Comparison of ENCODE assay signal across 8 mouse cellular contexts in genomic region chr3:144692052-144692451, GRCm38 (mm10). TPM values are rescaled to one million over a fixed set of nuclear protein-coding genes. Genes with fewer than 3 reads are reported as not detected.
DNase-seq lines count a peak whose midpoint lies in the region; ATAC-seq and TF ChIP-seq lines count a peak whose summit lies in the region.

No protein-coding gene starts in this region.

- H3K27ac ChIP-seq in kidney, postnatal 0 days = no peak overlapping the region
- H3K27ac ChIP-seq in kidney, embryonic 14.5 days (ENCODE audit: low read depth, low read length) = no peak overlapping the region
- H3K27ac ChIP-seq in forebrain, embryonic 14.5 days (ENCODE audit: low read depth, low read length) = no peak overlapping the region
- H3K27ac ChIP-seq in midbrain, embryonic 15.5 days = no peak overlapping the region
- no peak overlapping the region for H3K27ac ChIP-seq in heart, embryonic 12.5 days (ENCODE audit: poor library complexity, severe bottlenecking)

- no peaks in the 10 kb centered on the region for H3K27me3 ChIP-seq in kidney, postnatal 0 days (ENCODE audit: insufficient read depth, low read length)
- H3K27me3 ChIP-seq in kidney, embryonic 14.5 days (ENCODE audit: control insufficient read depth, insufficient read depth, low read length) = no peaks in the 10 kb centered on the region
- H3K27me3 ChIP-seq in forebrain, embryonic 14.5 days (replicated peaks; ENCODE audit: control insufficient read depth, insufficient read depth, low read length) = no peaks in the 10 kb centered on the region
- no peaks in the 10 kb centered on the region for H3K27me3 ChIP-seq in midbrain, embryonic 15.5 days (replicated peaks)
- no peaks in the 10 kb centered on the region for H3K27me3 ChIP-seq in heart, embryonic 12.5 days (replicated peaks)

- no peak overlapping the region for H3K4me2 ChIP-seq in kidney, postnatal 0 days (ENCODE audit: low read length)
- no peak overlapping the region for H3K4me2 ChIP-seq in kidney, embryonic 14.5 days (replicated peaks; ENCODE audit: low read depth, low read length)
- H3K4me2 ChIP-seq in forebrain, embryonic 14.5 days (ENCODE audit: low read length) = no peak overlapping the region
- no peak overlapping the region for H3K4me2 ChIP-seq in midbrain, embryonic 15.5 days
- no peak overlapping the region for H3K4me2 ChIP-seq in heart, embryonic 12.5 days

- peak; percentile 76 for TF ChIP-seq CTCF in kidney, postnatal 0 days (IDR thresholded peaks at IDR 0.05; ENCODE audit: low read depth)

- DNase-seq in kidney, postnatal 0 days (ENCODE audit: low spot score) = peak; percentile 82
- peak; percentile 67 for DNase-seq in MN1 (ENCODE audit: low spot score)
- peak; percentile 82 for DNase-seq in forebrain, embryonic 14.5 days (ENCODE audit: low spot score)
- no peak for DNase-seq in thymus, postnatal 14 days
- no peak for DNase-seq in left cerebral cortex, adult 11 months (ENCODE audit: low spot score)

- H3K9ac ChIP-seq in kidney, postnatal 0 days (ENCODE audit: low read depth, low read length) = no peak overlapping the region
- H3K9ac ChIP-seq in kidney, embryonic 14.5 days (ENCODE audit: low read depth, low read length) = no peak overlapping the region
- no peak overlapping the region for H3K9ac ChIP-seq in forebrain, embryonic 14.5 days (ENCODE audit: low read length)
- no peak overlapping the region for H3K9ac ChIP-seq in midbrain, embryonic 15.5 days
- no peak overlapping the region for H3K9ac ChIP-seq in heart, embryonic 12.5 days

- ATAC-seq in kidney, postnatal 0 days (replicated peaks; ENCODE audit: low FRiP score, low read depth) = no peak
- no peak for ATAC-seq in kidney, embryonic 14.5 days (ENCODE audit: low FRiP score, low TSS enrichment)
- ATAC-seq in forebrain, embryonic 14.5 days = peak; percentile 61
- peak; percentile 72 for ATAC-seq in midbrain, embryonic 15.5 days (replicated peaks)
- no peak for ATAC-seq in heart, embryonic 12.5 days (ENCODE audit: insufficient number of reproducible peaks, low FRiP score)

- H3K9me3 ChIP-seq in kidney, postnatal 0 days (replicated peaks; ENCODE audit: low read length) = no peaks in the 10 kb centered on the region
- no peaks in the 10 kb centered on the region for H3K9me3 ChIP-seq in kidney, embryonic 14.5 days (ENCODE audit: control insufficient read depth, low read length)
- H3K9me3 ChIP-seq in forebrain, embryonic 14.5 days (replicated peaks; ENCODE audit: control insufficient read depth, low read length) = no peaks in the 10 kb centered on the region
- no peaks in the 10 kb centered on the region for H3K9me3 ChIP-seq in midbrain, embryonic 15.5 days
- no peaks in the 10 kb centered on the region for H3K9me3 ChIP-seq in heart, embryonic 12.5 days (replicated peaks)

- no peaks in the 10 kb centered on the region for H3K4me1 ChIP-seq in kidney, postnatal 0 days (replicated peaks; ENCODE audit: insufficient read depth, low read length)
- H3K4me1 ChIP-seq in kidney, embryonic 14.5 days (ENCODE audit: control insufficient read depth, insufficient read depth, low read length) = no peaks in the 10 kb centered on the region
- no peaks in the 10 kb centered on the region for H3K4me1 ChIP-seq in forebrain, embryonic 14.5 days (ENCODE audit: control insufficient read depth, insufficient read depth, low read length)
- no peaks in the 10 kb centered on the region for H3K4me1 ChIP-seq in midbrain, embryonic 15.5 days
- H3K4me1 ChIP-seq in heart, embryonic 12.5 days (replicated peaks) = peaks cover 4% of the 10 kb centered on the region

- H3K36me3 ChIP-seq in kidney, postnatal 0 days (ENCODE audit: insufficient read depth, low read length) = peaks cover 46% of the 10 kb centered on the region
- peaks cover 56% of the 10 kb centered on the region for H3K36me3 ChIP-seq in kidney, embryonic 14.5 days (ENCODE audit: control insufficient read depth, insufficient read depth, low read length)
- peaks cover 48% of the 10 kb centered on the region for H3K36me3 ChIP-seq in forebrain, embryonic 14.5 days (ENCODE audit: control insufficient read depth, insufficient read depth, low read length)
- H3K36me3 ChIP-seq in midbrain, embryonic 15.5 days (replicated peaks) = peaks cover 29% of the 10 kb centered on the region
- H3K36me3 ChIP-seq in heart, embryonic 12.5 days = peaks cover 62% of the 10 kb centered on the region

- 58% methylated on average over 3 of the region's 3 CpGs for WGBS in kidney, postnatal 0 days
- WGBS in kidney, embryonic 14.5 days = 57% methylated on average over 3 of the region's 3 CpGs
- 61% methylated on average over 3 of the region's 3 CpGs for WGBS in forebrain, embryonic 14.5 days
- 50% methylated on average over 3 of the region's 3 CpGs for WGBS in midbrain, embryonic 15.5 days
- WGBS in heart, embryonic 12.5 days = 55% methylated on average over 3 of the region's 3 CpGs

- H3K4me3 ChIP-seq in kidney, postnatal 0 days (replicated peaks; ENCODE audit: low read depth, low read length) = no peak overlapping the region
- no peak overlapping the region for H3K4me3 ChIP-seq in kidney, embryonic 14.5 days (ENCODE audit: low read length)
- H3K4me3 ChIP-seq in forebrain, embryonic 14.5 days (ENCODE audit: low read depth, low read length) = no peak overlapping the region
- no peak overlapping the region for H3K4me3 ChIP-seq in midbrain, embryonic 15.5 days
- H3K4me3 ChIP-seq in heart, embryonic 12.5 days = no peak overlapping the region

RNA-seq across cellular contexts. Expression of gene Sh3glb1, which starts 28.1 kb away (rescaled TPM):
- polyA plus RNA-seq in kidney, postnatal 0 days (2015; fragmentation: Nextera tagmentation; extraction: Ambion mirVana) = 128 and 129 TPM in 2 replicates
- polyA plus RNA-seq in kidney, embryonic 14.5 days (2014; fragmentation: Nextera tagmentation; extraction: Ambion mirVana) = 82.7 and 94.3 TPM in 2 replicates
- polyA plus RNA-seq in forebrain, embryonic 14.5 days (2014; fragmentation: Nextera tagmentation; extraction: Ambion mirVana) = 84.7 and 99.5 TPM in 2 replicates
- polyA plus RNA-seq in midbrain, embryonic 15.5 days (2015; fragmentation: Nextera tagmentation; extraction: Ambion mirVana) = 96.5 and 108 TPM in 2 replicates
- polyA plus RNA-seq in heart, embryonic 12.5 days (2016; fragmentation: Nextera tagmentation; extraction: Ambion mirVana) = 145 and 147 TPM in 2 replicates

Comparison
In these comparisons a context has a peak if more than half of its experiments do, and no peak if none do; other contexts are left out.
1. ATAC-seq: peak in forebrain, embryonic 14.5 days (single experiment) and midbrain, embryonic 15.5 days (single experiment); none in kidney, postnatal 0 days (single experiment), kidney, embryonic 14.5 days (single experiment) and heart, embryonic 12.5 days (single experiment).
2. DNase-seq: peak in kidney, postnatal 0 days (single experiment), MN1 (single experiment) and forebrain, embryonic 14.5 days (single experiment); none in thymus, postnatal 14 days (single experiment) and left cerebral cortex, adult 11 months (single experiment).